Mouse (Mus musculus) hindbrain, postnatal 0 days (tissue): Measurements from ENCODE around the gene Rtl8c. TPM values are rescaled to one million over a fixed set of nuclear protein-coding genes. Genes with fewer than 3 reads are reported as not detected.
A peak's percentile ranks its signal among the peaks of the same experiment; 100 is the strongest.
"Not testable (repeated sequence)": the region's sequence is repeated elsewhere in the genome, so short reads cannot be mapped to it uniquely, and the experiment has no call there.

Experiments used
- ATAC-seq: fragments of 200-750 bp; cut with Nextera tagmentation; 2 replicates; pipeline ENCODE4 v1.8.0; 2017; ENCODE audit warnings: mild to moderate bottlenecking, moderate TSS enrichment, moderate library complexity
- DNase-seq: peaks from one replicate; pipeline ENCODE4 v3.0.0-alpha.2; 2015; ENCODE audit warnings: low spot score
- H3K27ac ChIP-seq: fragments of 300-500 bp; sonication (generic); 2 replicates; pipeline ENCODE4 v1.5.1; 2014; ENCODE audit warnings: mild to moderate bottlenecking
- H3K27me3 ChIP-seq: fragments of 300-500 bp; sonication (generic); 2 replicates; pipeline ENCODE4 v1.6.1; 2014; ENCODE audit warnings: low read length, mixed read lengths; ENCODE audit not compliant: insufficient read depth
- H3K36me3 ChIP-seq: fragments of 300-500 bp; sonication (generic); 2 replicates; pipeline ENCODE4 v1.6.1; 2014; ENCODE audit warnings: low read length, mixed read lengths; ENCODE audit not compliant: insufficient read depth
- H3K4me1 ChIP-seq: fragments of 300-500 bp; sonication (generic); 2 replicates; pipeline ENCODE4 v1.6.1; 2014; ENCODE audit warnings: antibody characterized with exemption, low read length, mixed read lengths; ENCODE audit not compliant: insufficient read depth
- H3K4me2 ChIP-seq: fragments of 300-500 bp; sonication (generic); 2 replicates; pipeline ENCODE4 v1.6.1; 2014; ENCODE audit warnings: low read depth, mild to moderate bottlenecking, low read length, moderate library complexity, mixed read lengths
- H3K4me3 ChIP-seq: fragments of 300-500 bp; sonication (generic); 2 replicates; pipeline ENCODE4 v1.5.1; 2014; ENCODE audit warnings: low read length
- H3K9ac ChIP-seq: fragments of 300-500 bp; sonication (generic); replicated peaks from 2 replicates; pipeline ENCODE4 v1.6.1; 2014; ENCODE audit warnings: mild to moderate bottlenecking, low read length, moderate library complexity, mixed read lengths
- H3K9me3 ChIP-seq: fragments of 300-500 bp; sonication (generic); 2 replicates; pipeline ENCODE4 v1.6.1; 2016; ENCODE audit warnings: low read length, mixed read lengths
- CTCF ChIP-seq: IDR thresholded peaks from 2 replicates; pipeline ENCODE4 v1.5.1; 2016; ENCODE audit warnings: antibody characterized with exemption, control low read depth, low read depth
- WGBS: fragments of 180-500 bp; shearing (Covaris S2); extraction: QIAGEN DNeasy Blood & Tissue Kit; methylation state at CpG from one replicate; pipeline ENCODE4 v1.1.7; 2014; 5-methylcytosine and 5-hydroxymethylcytosine counted together
- polyA plus RNA-seq: library from polyadenylated mRNA; unstranded; fragments of >200 nt; fragmentation: Nextera tagmentation; extraction: Ambion mirVana; gene quantifications from 2 replicates; pipeline ENCODE4 v1.2.1, GENCODE M21; 2015
- total RNA-seq: library from RNA; depleted of rRNA; stranded (reverse); fragments of >200 nt; gene quantifications from 2 replicates; pipeline ENCODE4 v1.2.3, GENCODE M21; 2014

The Rtl8c gene
- total and polyA plus RNA-seq, 2 experiments from 2014 or later, result 58.2 to 219 TPM

- peak overlapping the region; percentile 52 for H3K9ac ChIP-seq
- no peaks in the 10 kb centered on the region for H3K4me1 ChIP-seq
- H3K9me3 ChIP-seq, result no peaks in the 10 kb centered on the region
- ATAC-seq, result peak; percentile 53
- H3K4me2 ChIP-seq, result peak overlapping the region; percentile 55
- H3K4me3 ChIP-seq, result peak overlapping the region; percentile 42
- H3K27ac ChIP-seq, result peak overlapping the region; percentile 89
- 43% methylated on average over 15 of the region's 18 CpGs for WGBS
- TF ChIP-seq CTCF, result no peak
- H3K36me3 ChIP-seq, result no peaks in the 10 kb centered on the region
- no peaks in the 10 kb centered on the region for H3K27me3 ChIP-seq
- peak; percentile 18 for DNase-seq
Observed at GRCm38 (mm10) chrX:53608122-53608813, 436 bp downstream of the Rtl8c start.

- WGBS, result 60% methylated on average over 3 of the region's 4 CpGs
- not testable (repeated sequence) for H3K4me1 ChIP-seq, ATAC-seq, DNase-seq, H3K9me3 ChIP-seq, H3K36me3 ChIP-seq, H3K27me3 ChIP-seq
- H3K9ac ChIP-seq, result peak within 1 kb of the TSS; percentile 52
- peak within 1 kb of the TSS; percentile 55 for H3K4me2 ChIP-seq
- H3K27ac ChIP-seq, result peak within 1 kb of the TSS; percentile 89
- peak within 1 kb of the TSS; percentile 42 for H3K4me3 ChIP-seq
Observed at GRCm38 (mm10) chrX:53608879-53609278, 1.0 kb downstream of the Rtl8c start, which contains the start of gene Gm14597. Gene Gm14597 (minus strand): TSS chrX:53608979.

GRCm38 (mm10) chrX:53610571-53610970 is 2.7 kb downstream of the Rtl8c start:
- no peaks in the 10 kb centered on the region for H3K36me3 ChIP-seq
- H3K4me3 ChIP-seq, result no peak overlapping the region
- no peaks in the 10 kb centered on the region for H3K27me3 ChIP-seq
- no peaks in the 10 kb centered on the region for H3K4me1 ChIP-seq
- no peak overlapping the region for H3K27ac ChIP-seq
- DNase-seq (peak; percentile 80), ATAC-seq (no peak)
- WGBS, result 5% methylated on average over 3 of the region's 3 CpGs
- H3K9me3 ChIP-seq, result no peaks in the 10 kb centered on the region
- H3K9ac ChIP-seq, result no peak overlapping the region
- H3K4me2 ChIP-seq, result no peak overlapping the region
- TF ChIP-seq CTCF, result peak; percentile 72

- H3K27ac ChIP-seq, ATAC-seq, H3K36me3 ChIP-seq, H3K27me3 ChIP-seq, H3K4me3 ChIP-seq, H3K4me2 ChIP-seq, H3K9ac ChIP-seq, H3K4me1 ChIP-seq, DNase-seq, H3K9me3 ChIP-seq: not testable (repeated sequence)
Observed at GRCm38 (mm10) chrX:53611395-53611794, 3.6 kb downstream of the Rtl8c start.

GRCm38 (mm10) chrX:53638107-53638506 is 30.3 kb downstream of the Rtl8c start:
- not testable (repeated sequence) for ATAC-seq, H3K4me1 ChIP-seq, H3K27me3 ChIP-seq, H3K4me3 ChIP-seq, DNase-seq, H3K27ac ChIP-seq, H3K36me3 ChIP-seq, H3K9me3 ChIP-seq, H3K9ac ChIP-seq, H3K4me2 ChIP-seq
- WGBS, result 60% methylated on average over 3 of the region's 3 CpGs

GRCm38 (mm10) chrX:53642604-53642979 is 34.8 kb downstream of the Rtl8c start:
- peak; percentile 30 for ATAC-seq
- H3K36me3 ChIP-seq, H3K27me3 ChIP-seq, H3K4me3 ChIP-seq, H3K27ac ChIP-seq, H3K4me1 ChIP-seq, DNase-seq, H3K9ac ChIP-seq, H3K9me3 ChIP-seq: not testable (repeated sequence)
- 33% methylated on average over 3 of the region's 4 CpGs for WGBS
- peak overlapping the region; percentile 41; the same call in 1 of the 2 replicates for H3K4me2 ChIP-seq

- not testable (repeated sequence) for H3K4me1 ChIP-seq, H3K9ac ChIP-seq, H3K9me3 ChIP-seq, H3K27me3 ChIP-seq, H3K36me3 ChIP-seq
- 39% methylated on average over 11 of the region's 50 CpGs for WGBS
- Histone ChIP-seq H3K27ac (peak within 1 kb of the TSS; percentile 26; the same call in 1 of the 2 replicates), H3K4me2 (peak within 1 kb of the TSS; percentile 45), H3K4me3 (peak within 1 kb of the TSS; percentile 30)
- DNase-seq (peak; percentile 89), ATAC-seq (peak; percentile 95)
Observed at GRCm38 (mm10) chrX:53642980-53643961, 35.4 kb downstream of the Rtl8c start, which contains the start of gene Rtl8a. Gene Rtl8a (minus strand): TSS chrX:53643682.
